9 mouse cellular contexts compared by ENCODE assay signal in the genomic region with DNA sequence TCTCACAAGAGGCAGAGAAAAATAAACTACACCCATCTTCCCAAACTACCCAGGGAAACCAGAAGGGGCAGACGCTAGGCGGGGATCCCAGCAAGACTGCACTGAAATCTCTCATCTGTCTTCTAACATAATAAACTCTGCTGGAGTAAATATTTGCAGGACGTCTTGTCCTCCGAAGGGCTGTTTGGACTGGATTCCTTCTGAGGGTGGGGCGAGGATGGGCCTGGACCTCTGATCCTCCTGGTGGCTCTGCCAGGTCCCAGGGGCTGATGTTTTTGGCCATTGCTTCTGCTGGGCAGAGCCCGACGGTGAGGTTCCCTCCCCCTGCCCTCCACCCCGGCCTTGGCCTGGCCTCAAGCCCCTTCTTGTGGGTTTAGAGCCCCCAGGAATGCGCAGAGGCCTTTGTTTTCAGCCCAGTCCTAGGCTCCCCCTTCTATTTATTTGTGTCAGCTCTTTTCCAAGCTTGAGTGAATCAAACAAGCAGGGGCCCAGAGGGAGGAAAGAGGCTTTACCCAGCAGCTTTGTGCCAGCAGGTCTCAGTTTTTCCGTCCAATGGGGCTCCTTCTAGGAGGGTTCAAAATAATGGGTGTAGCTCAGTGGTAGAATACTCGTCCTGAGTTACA. TPM values are rescaled to one million over a fixed set of nuclear protein-coding genes. Genes with fewer than 3 reads are reported as not detected.
DNase-seq lines count a peak whose midpoint lies in the region; ATAC-seq and TF ChIP-seq lines count a peak whose summit lies in the region.
"Had no signal": no experiment of that assay in that cellular context is flagged by ENCODE, and none has a peak within 500 bp of the region (broad histone marks: within the 10 kb centered on the region; RNA-seq: fewer than 3 reads in every experiment).

No protein-coding gene starts in this region.

- H3K4me2 ChIP-seq in intestine, embryonic 14.5 days (ENCODE audit: low read length): peak overlapping the region; percentile 40

- 9% methylated on average over 11 of the region's 11 CpGs for WGBS in intestine, embryonic 14.5 days

- peaks cover 17% of the 10 kb centered on the region for H3K4me1 ChIP-seq in testis, adult 2 months (ENCODE audit: control insufficient read depth, insufficient read depth, low read length)
- peaks cover 58% of the 10 kb centered on the region for H3K4me1 ChIP-seq in intestine, embryonic 14.5 days (replicated peaks; ENCODE audit: control insufficient read depth, insufficient read depth, low read length)

- no peaks in the 10 kb centered on the region for H3K27me3 ChIP-seq in testis, adult 2 months (ENCODE audit: control insufficient read depth, insufficient read depth, low read length)
- H3K27me3 ChIP-seq in intestine, embryonic 14.5 days (replicated peaks; ENCODE audit: control insufficient read depth, insufficient read depth, low read length): no peaks in the 10 kb centered on the region

- DNase-seq in testis, postnatal 10 days (ENCODE audit: low spot score): no peak
- peak; percentile 76 for DNase-seq in gastrocnemius, postnatal 25 days
- peak; percentile 74 for DNase-seq in intestine, embryonic 14.5 days (ENCODE audit: low spot score)
- DNase-seq in lung, adult 18-20 months: peak; percentile 82 to 89
- peak; percentile 28 for DNase-seq in ovary, postnatal 10 days (ENCODE audit: low spot score)
- no peak for DNase-seq in spleen, adult 18-20 months
- DNase-seq in left cerebral cortex, adult 8-10 months (ENCODE audit: low spot score in 2 of 2): no peak

- H3K36me3 ChIP-seq in testis, adult 2 months (ENCODE audit: control insufficient read depth, insufficient read depth, low read length): no peaks in the 10 kb centered on the region
- peaks cover 4% of the 10 kb centered on the region; the same call in 1 of the 2 replicates for H3K36me3 ChIP-seq in intestine, embryonic 14.5 days (ENCODE audit: control insufficient read depth, insufficient read depth, low read length)

- H3K9ac ChIP-seq in intestine, embryonic 14.5 days (ENCODE audit: low read length): peak overlapping the region; percentile 29; the same call in 1 of the 2 replicates

- peak; percentile 72 for ATAC-seq in intestine, embryonic 14.5 days (replicated peaks; ENCODE audit: low FRiP score, low TSS enrichment, low read depth)

- H3K4me3 ChIP-seq in testis, adult 2 months (ENCODE audit: control insufficient read depth, low read depth, low read length): no peak overlapping the region
- no peak overlapping the region for H3K4me3 ChIP-seq in intestine, embryonic 14.5 days (ENCODE audit: low read depth, low read length)

- no peak for TF ChIP-seq POLR2A in testis, adult 2 months (IDR thresholded peaks at IDR 0.05; ENCODE audit: control insufficient read depth, low read depth, low read length)

- H3K9me3 ChIP-seq in intestine, embryonic 14.5 days (ENCODE audit: control insufficient read depth, low read length): no peaks in the 10 kb centered on the region

- TF ChIP-seq CTCF in testis, adult 2 months (IDR thresholded peaks at IDR 0.05; ENCODE audit: control insufficient read depth, insufficient read depth, insufficient replicate concordance, low read depth, low read length): no peak

- H3K27ac ChIP-seq in testis, adult 2 months (ENCODE audit: control insufficient read depth, insufficient read depth, low read depth, low read length): peak overlapping the region; percentile 84
- peak overlapping the region; percentile 90 for H3K27ac ChIP-seq in intestine, embryonic 14.5 days (ENCODE audit: low read depth)

RNA-seq across cellular contexts. Expression of a gene that starts 32.6 kb away (rescaled TPM):
- 18.5 and 19.5 TPM in 2 replicates for polyA plus RNA-seq in testis, adult 2 months (2012; rRNA removed)
- total RNA-seq in gastrocnemius, postnatal 25 days (2021): 10 to 100 TPM in 1 of 2 experiments, 1 to 10 TPM in 1; 8.2 to 10.8 TPM
- polyA plus RNA-seq in intestine, embryonic 14.5 days (2014; fragmentation: Nextera tagmentation; extraction: Ambion mirVana): 9.9 and 10.7 TPM in 2 replicates
- total RNA-seq in left cerebral cortex, adult 8-10 months (2022): 10 to 100 TPM in 2 of 4 experiments, 1 to 10 TPM in 2; 5.9 to 14.1 (median 9.1) TPM

RNA-seq across cellular contexts. Expression of a gene that starts 38.4 kb away (rescaled TPM):
- polyA plus RNA-seq in testis, adult 2 months (2012; rRNA removed): 371 and 389 TPM in 2 replicates
- total RNA-seq in gastrocnemius, postnatal 25 days (2021): not detected
- polyA plus RNA-seq in intestine, embryonic 14.5 days (2014; fragmentation: Nextera tagmentation; extraction: Ambion mirVana): 0.50 and 0.92 TPM in 2 replicates
- total RNA-seq in left cerebral cortex, adult 8-10 months (2022): under 1 TPM in 3 of 4 experiments, not detected in 1; 0.55 to 0.79 (median 0.74) TPM
- polyA plus RNA-seq: large intestine, adult 2 months had no signal

Comparison
In these comparisons a context has a peak if more than half of its experiments do, and no peak if none do; other contexts are left out.
1. DNase-seq: peak in gastrocnemius, postnatal 25 days (single experiment), intestine, embryonic 14.5 days (single experiment), lung, adult 18-20 months (2 of 2) and ovary, postnatal 10 days (single experiment); none in testis, postnatal 10 days (single experiment), spleen, adult 18-20 months (0 of 2) and left cerebral cortex, adult 8-10 months (0 of 2).